Mouse (Mus musculus) neural tube, embryonic 13.5 days (tissue): ENCODE measurements around the gene Tmem63c. TPM values are rescaled to one million over a fixed set of nuclear protein-coding genes. Genes with fewer than 3 reads are reported as not detected.

Experiments used
- ATAC-seq: fragments of 200-750 bp; cut with Nextera tagmentation; 2 replicates; pipeline ENCODE4 v1.8.0; 2017; ENCODE audit warnings: low read depth, mild to moderate bottlenecking, moderate TSS enrichment, moderate library complexity
- H3K27ac ChIP-seq: fragments of 300-500 bp; sonication (generic); replicated peaks from 2 replicates; pipeline ENCODE4 v1.5.1; 2015; ENCODE audit warnings: moderate library complexity, mild to moderate bottlenecking, inconsistent platforms
- H3K27me3 ChIP-seq: fragments of 300-500 bp; sonication (generic); 2 replicates; pipeline ENCODE4 v1.6.1; 2015; ENCODE audit warnings: mild to moderate bottlenecking, inconsistent platforms
- H3K36me3 ChIP-seq: fragments of 300-500 bp; sonication (generic); 2 replicates; pipeline ENCODE4 v1.6.1; 2015; ENCODE audit warnings: mild to moderate bottlenecking, inconsistent platforms
- H3K4me1 ChIP-seq: fragments of 300-500 bp; sonication (generic); replicated peaks from 2 replicates; pipeline ENCODE4 v1.6.1; 2015; ENCODE audit warnings: inconsistent platforms
- H3K4me2 ChIP-seq: fragments of 300-500 bp; sonication (generic); 2 replicates; pipeline ENCODE4 v1.6.1; 2015; ENCODE audit warnings: inconsistent platforms, mild to moderate bottlenecking, moderate library complexity
- H3K4me3 ChIP-seq: fragments of 300-500 bp; sonication (generic); 2 replicates; pipeline ENCODE4 v1.5.1; 2015; ENCODE audit warnings: mild to moderate bottlenecking, inconsistent platforms
- H3K9ac ChIP-seq: fragments of 300-500 bp; sonication (generic); 2 replicates; pipeline ENCODE4 v1.6.1; 2015; ENCODE audit warnings: moderate library complexity, mild to moderate bottlenecking, inconsistent platforms
- H3K9me3 ChIP-seq: fragments of 300-500 bp; sonication (generic); 2 replicates; pipeline ENCODE4 v1.6.1; 2016; ENCODE audit warnings: inconsistent platforms
- WGBS: fragments of 180-500 bp; shearing (Covaris S2); methylation state at CpG from one replicate; pipeline ENCODE4 v1.1.7; 2015; 5-methylcytosine and 5-hydroxymethylcytosine counted together
- polyA plus RNA-seq: library from polyadenylated mRNA; unstranded; fragments of >200 nt; fragmentation: Nextera tagmentation; extraction: Ambion mirVana; gene quantifications from 2 replicates; pipeline ENCODE4 v1.2.1, GENCODE M21; 2015

Gene Tmem63c
- polyA plus RNA-seq, 1 experiment from 2014 or later = 7.1 TPM

- H3K27me3 ChIP-seq = peaks cover 20% of the 10 kb centered on the region
- H3K27ac ChIP-seq = no peak overlapping the region
- H3K9me3 ChIP-seq = no peaks in the 10 kb centered on the region
- peaks cover 22% of the 10 kb centered on the region for H3K4me1 ChIP-seq
- H3K36me3 ChIP-seq = no peaks in the 10 kb centered on the region
- no peak for ATAC-seq
- H3K4me2 ChIP-seq = no peak overlapping the region
- no peak overlapping the region for H3K9ac ChIP-seq
- 82% methylated on average over 5 of the region's 5 CpGs for WGBS
- H3K4me3 ChIP-seq = no peak overlapping the region
Observed at GRCm38 (mm10) chr12:87031163-87031763, 10.1 kb downstream of the Tmem63c start.

GRCm38 (mm10) chr12:87036631-87037030, 15.5 kb downstream of the Tmem63c start:
- Histone ChIP-seq H3K27me3 (no peaks in the 10 kb centered on the region), H3K4me2 (no peak overlapping the region), H3K9ac (no peak overlapping the region), H3K9me3 (no peaks in the 10 kb centered on the region), H3K4me3 (no peak overlapping the region), H3K4me1 (no peaks in the 10 kb centered on the region), H3K27ac (no peak overlapping the region), H3K36me3 (no peaks in the 10 kb centered on the region)
- 94% methylated on average over 7 of the region's 7 CpGs for WGBS
- ATAC-seq = no peak

GRCm38 (mm10) chr12:87040166-87040565, 19.0 kb downstream of the Tmem63c start:
- no peak for ATAC-seq
- no peak overlapping the region for H3K27ac ChIP-seq
- H3K9me3 ChIP-seq = no peaks in the 10 kb centered on the region
- no peak overlapping the region for H3K4me2 ChIP-seq
- peaks cover 21% of the 10 kb centered on the region for H3K4me1 ChIP-seq
- H3K9ac ChIP-seq = no peak overlapping the region
- no peaks in the 10 kb centered on the region for H3K27me3 ChIP-seq
- no peaks in the 10 kb centered on the region for H3K36me3 ChIP-seq
- 71% methylated on average over 4 of the region's 4 CpGs for WGBS
- H3K4me3 ChIP-seq = no peak overlapping the region

- ATAC-seq = no peak
- 87% methylated on average over 7 of the region's 7 CpGs for WGBS
- H3K27ac ChIP-seq = no peak overlapping the region
Observed at GRCm38 (mm10) chr12:87040857-87041256, 19.7 kb downstream of the Tmem63c start.

GRCm38 (mm10) chr12:87042456-87042855, 21.3 kb downstream of the Tmem63c start:
- Histone ChIP-seq H3K4me3 (no peak overlapping the region), H3K36me3 (no peaks in the 10 kb centered on the region), H3K9me3 (no peaks in the 10 kb centered on the region), H3K27ac (no peak overlapping the region), H3K4me1 (peaks cover 24% of the 10 kb centered on the region), H3K9ac (no peak overlapping the region), H3K27me3 (no peaks in the 10 kb centered on the region), H3K4me2 (no peak overlapping the region)
- ATAC-seq = no peak
- WGBS = 70% methylated on average over 2 of the region's 2 CpGs

More at GRCm38 (mm10) chr12:87040857-87041256, 19.7 kb downstream of the Tmem63c start:
- Histone ChIP-seq H3K4me3 (no peak overlapping the region), H3K4me2 (no peak overlapping the region), H3K9ac (no peak overlapping the region), H3K9me3 (no peaks in the 10 kb centered on the region), H3K4me1 (peaks cover 24% of the 10 kb centered on the region), H3K36me3 (no peaks in the 10 kb centered on the region), H3K27me3 (no peaks in the 10 kb centered on the region)

- 51% methylated on average over 7 of the region's 7 CpGs for WGBS
- Histone ChIP-seq H3K4me3 (no peak overlapping the region), H3K27me3 (no peaks in the 10 kb centered on the region), H3K9ac (no peak overlapping the region), H3K4me2 (no peak overlapping the region), H3K4me1 (peaks cover 24% of the 10 kb centered on the region), H3K9me3 (no peaks in the 10 kb centered on the region), H3K36me3 (no peaks in the 10 kb centered on the region), H3K27ac (peak overlapping the region; percentile 6; the same call in 1 of the 2 replicates)
- ATAC-seq = no peak
Observed at GRCm38 (mm10) chr12:87043221-87043620, 22.1 kb downstream of the Tmem63c start.

GRCm38 (mm10) chr12:87044711-87045110, 23.6 kb downstream of the Tmem63c start:
- Histone ChIP-seq H3K4me2 (no peak overlapping the region), H3K27ac (peak overlapping the region; percentile 14), H3K4me3 (no peak overlapping the region), H3K9me3 (no peaks in the 10 kb centered on the region), H3K36me3 (no peaks in the 10 kb centered on the region), H3K9ac (no peak overlapping the region), H3K27me3 (no peaks in the 10 kb centered on the region), H3K4me1 (peaks cover 24% of the 10 kb centered on the region)
- peak; percentile 84 for ATAC-seq
- 8% methylated on average over 5 of the region's 5 CpGs for WGBS

- no peak overlapping the region for H3K27ac ChIP-seq
- no peak overlapping the region for H3K4me3 ChIP-seq
- H3K4me1 ChIP-seq = peaks cover 28% of the 10 kb centered on the region
- H3K36me3 ChIP-seq = no peaks in the 10 kb centered on the region
- no peak overlapping the region for H3K4me2 ChIP-seq
- WGBS = 59% methylated on average over 3 of the region's 3 CpGs
- no peaks in the 10 kb centered on the region for H3K9me3 ChIP-seq
- no peaks in the 10 kb centered on the region for H3K27me3 ChIP-seq
- no peak overlapping the region for H3K9ac ChIP-seq
- ATAC-seq = no peak
Observed at GRCm38 (mm10) chr12:87047536-87047935, 26.4 kb downstream of the Tmem63c start.

- Histone ChIP-seq H3K36me3 (no peaks in the 10 kb centered on the region), H3K4me3 (no peak overlapping the region), H3K9ac (no peak overlapping the region), H3K27me3 (peaks cover 23% of the 10 kb centered on the region; the same call in 1 of the 2 replicates), H3K4me1 (peaks cover 4% of the 10 kb centered on the region), H3K4me2 (no peak overlapping the region), H3K27ac (no peak overlapping the region), H3K9me3 (no peaks in the 10 kb centered on the region)
- ATAC-seq = 0 out of 2 replicates have a peak, but pooled peaks have one; percentile 30
- 29% methylated on average over 13 of the region's 16 CpGs for WGBS
Observed at GRCm38 (mm10) chr12:87052661-87053321, 31.7 kb downstream of the Tmem63c start.

- no peak overlapping the region for H3K9ac ChIP-seq
- WGBS = 73% methylated on average over 7 of the region's 7 CpGs
- no peaks in the 10 kb centered on the region for H3K9me3 ChIP-seq
- no peaks in the 10 kb centered on the region for H3K36me3 ChIP-seq
- H3K4me3 ChIP-seq = no peak overlapping the region
- ATAC-seq = no peak
- H3K27ac ChIP-seq = no peak overlapping the region
- peaks cover 4% of the 10 kb centered on the region; the same call in 1 of the 2 replicates for H3K4me1 ChIP-seq
- no peak overlapping the region for H3K4me2 ChIP-seq
- peaks cover 23% of the 10 kb centered on the region; the same call in 1 of the 2 replicates for H3K27me3 ChIP-seq
Observed at GRCm38 (mm10) chr12:87054873-87055272, 33.7 kb downstream of the Tmem63c start.

- peaks cover 23% of the 10 kb centered on the region; the same call in 1 of the 2 replicates for H3K27me3 ChIP-seq
- WGBS = 59% methylated on average over 17 of the region's 17 CpGs
- ATAC-seq = no peak
- H3K4me1 ChIP-seq = peaks cover 4% of the 10 kb centered on the region; the same call in 1 of the 2 replicates
- no peak overlapping the region for H3K4me3 ChIP-seq
- H3K9me3 ChIP-seq = no peaks in the 10 kb centered on the region
- H3K27ac ChIP-seq = no peak overlapping the region
- H3K9ac ChIP-seq = no peak overlapping the region
- H3K36me3 ChIP-seq = 0 out of 2 replicates have a peak, but pooled peaks cover 8% of the 10 kb centered on the region
- H3K4me2 ChIP-seq = no peak overlapping the region
Observed at GRCm38 (mm10) chr12:87057066-87057465, 35.9 kb downstream of the Tmem63c start.

- no peak overlapping the region for H3K4me2 ChIP-seq
- ATAC-seq = no peak
- no peaks in the 10 kb centered on the region for H3K27me3 ChIP-seq
- H3K9me3 ChIP-seq = no peaks in the 10 kb centered on the region
- 90% methylated on average over 11 of the region's 11 CpGs for WGBS
- no peak overlapping the region for H3K9ac ChIP-seq
- 0 out of 2 replicates have a peak, but pooled peaks cover 11% of the 10 kb centered on the region for H3K36me3 ChIP-seq
- H3K27ac ChIP-seq = no peak overlapping the region
- no peaks in the 10 kb centered on the region for H3K4me1 ChIP-seq
- no peak overlapping the region for H3K4me3 ChIP-seq
Observed at GRCm38 (mm10) chr12:87065446-87065845, 44.3 kb downstream of the Tmem63c start.
